Mouse (Mus musculus): Measurements from ENCODE around the gene Camta1. TPM values are rescaled to one million over a fixed set of nuclear protein-coding genes. Genes with fewer than 3 reads are reported as not detected.
A peak's percentile ranks its signal among the peaks of the same experiment; 100 is the strongest.

Gene Camta1
- polyA plus RNA-seq, 1 experiment from 2014 or later: 25.3 TPM

DNA sequence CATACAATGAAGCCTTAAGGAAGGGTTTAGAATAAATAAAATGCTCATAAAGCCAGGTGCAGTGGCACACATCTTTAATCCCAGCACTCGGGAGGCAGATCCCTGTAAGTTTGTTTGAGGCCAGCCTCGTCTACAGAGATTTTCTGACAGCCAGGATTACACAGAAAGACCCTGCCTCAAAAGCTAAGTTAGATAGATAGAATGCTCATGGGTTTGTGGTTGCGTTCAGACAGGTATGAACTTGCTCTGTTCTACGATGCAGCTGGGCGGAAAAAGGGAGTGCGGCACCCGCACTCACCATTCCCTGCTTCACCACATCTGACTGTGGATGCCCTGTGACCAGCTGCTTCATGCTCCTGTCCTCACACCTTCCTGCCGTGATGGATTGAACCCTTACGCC is 882.2 kb downstream of the Camta1 start:
- Histone ChIP-seq H3K36me3 (ENCODE audit: control insufficient read depth, insufficient read depth) (no peaks in the 10 kb centered on the region), H3K4me2 (ENCODE audit: low read depth, low read length) (no peak overlapping the region), H3K27ac (ENCODE audit: low read length) (no peak overlapping the region), H3K9ac (ENCODE audit: low read depth, low read length) (no peak overlapping the region), H3K4me1 (ENCODE audit: control insufficient read depth, low read depth, low read length) (no peaks in the 10 kb centered on the region), H3K9me3 (replicated peaks; ENCODE audit: control insufficient read depth, low read length) (no peaks in the 10 kb centered on the region), H3K27me3 (ENCODE audit: control insufficient read depth, insufficient read depth, low read depth, low read length) (no peaks in the 10 kb centered on the region), H3K4me3 (ENCODE audit: low read depth, low read length) (no peak overlapping the region)
- 74% methylated on average over 9 of the region's 9 CpGs for WGBS (ENCODE audit: insufficient replicate concordance)
- no peak for ATAC-seq (ENCODE audit: low read depth)

DNA sequence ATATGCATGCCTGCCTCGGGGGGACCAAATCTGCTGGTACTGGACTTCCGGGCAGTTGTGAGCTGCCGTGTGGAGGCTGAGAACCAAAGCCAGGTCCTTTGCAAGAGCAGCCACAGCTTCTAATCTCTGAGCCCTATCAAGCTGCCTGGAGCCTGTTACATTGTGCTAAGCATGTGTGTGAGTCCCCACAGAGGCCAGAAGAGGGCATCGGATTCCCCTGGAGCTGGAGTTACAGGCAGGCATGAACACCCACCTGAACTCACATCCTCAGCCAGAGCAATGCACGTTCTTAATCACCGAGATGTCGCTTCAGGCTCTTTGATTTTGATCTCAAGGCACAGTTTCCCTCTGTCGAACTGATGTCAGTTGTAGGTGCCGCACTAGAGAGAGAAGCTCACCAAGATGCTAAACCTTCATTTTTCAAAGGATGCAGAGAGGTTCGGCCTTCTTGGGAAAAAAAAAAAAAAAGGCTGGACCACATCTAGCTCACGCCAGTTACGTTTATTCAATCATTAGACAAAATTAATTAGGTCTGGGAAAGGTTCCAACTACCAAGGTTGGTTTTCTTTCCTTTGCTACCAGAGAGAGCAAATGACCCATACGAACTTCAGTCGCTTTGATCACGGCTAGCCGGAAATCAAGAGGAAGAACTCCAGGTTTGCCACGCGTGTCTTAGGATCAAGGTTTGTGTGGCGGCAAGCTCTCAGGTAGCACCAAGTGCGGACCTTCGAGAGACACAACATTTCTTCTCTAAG is 883.3 kb downstream of the Camta1 start:
- Histone ChIP-seq H3K36me3 (ENCODE audit: control insufficient read depth, insufficient read depth) (no peaks in the 10 kb centered on the region), H3K9ac (ENCODE audit: low read depth, low read length) (no peak overlapping the region), H3K4me3 (ENCODE audit: low read depth, low read length) (no peak overlapping the region), H3K27me3 (ENCODE audit: control insufficient read depth, insufficient read depth, low read depth, low read length) (no peaks in the 10 kb centered on the region), H3K9me3 (replicated peaks; ENCODE audit: control insufficient read depth, low read length) (no peaks in the 10 kb centered on the region), H3K4me1 (ENCODE audit: control insufficient read depth, low read depth, low read length) (no peaks in the 10 kb centered on the region), H3K27ac (ENCODE audit: low read length) (no peak overlapping the region), H3K4me2 (ENCODE audit: low read depth, low read length) (no peak overlapping the region)
- no peak for ATAC-seq (ENCODE audit: low read depth)
- 75% methylated on average over 21 of the region's 21 CpGs for WGBS (ENCODE audit: insufficient replicate concordance)

DNA sequence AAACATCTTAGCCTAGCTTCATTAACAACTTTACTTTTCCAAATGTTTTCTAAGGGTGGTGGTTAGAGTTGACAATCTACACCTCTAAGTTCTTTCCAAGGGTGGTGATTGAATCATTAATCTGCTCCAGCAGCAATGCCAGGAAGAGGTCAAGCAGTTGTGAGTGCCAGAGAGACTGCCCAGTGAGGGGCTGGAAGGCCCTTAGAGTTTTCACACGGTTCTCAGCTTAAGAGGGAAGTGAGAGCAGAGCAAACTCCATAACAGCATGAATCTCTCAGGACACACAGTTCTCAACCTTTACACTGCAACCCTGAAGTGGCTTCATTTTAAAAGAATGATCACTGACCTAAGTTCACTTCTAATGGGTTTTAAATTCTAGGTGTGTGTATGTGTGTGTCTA is 886.5 kb downstream of the Camta1 start:
- no peaks in the 10 kb centered on the region for H3K9me3 ChIP-seq (replicated peaks; ENCODE audit: control insufficient read depth, low read length)
- no peak overlapping the region for H3K4me2 ChIP-seq (ENCODE audit: low read depth, low read length)
- H3K9ac ChIP-seq (ENCODE audit: low read depth, low read length): no peak overlapping the region
- no peaks in the 10 kb centered on the region for H3K27me3 ChIP-seq (ENCODE audit: control insufficient read depth, insufficient read depth, low read depth, low read length)
- ATAC-seq (ENCODE audit: low read depth): no peak
- no peak overlapping the region for H3K27ac ChIP-seq (ENCODE audit: low read length)
- WGBS (ENCODE audit: insufficient replicate concordance): 17% methylated on average over 1 of the region's 1 CpGs
- H3K4me1 ChIP-seq (ENCODE audit: control insufficient read depth, low read depth, low read length): no peaks in the 10 kb centered on the region
- H3K4me3 ChIP-seq (ENCODE audit: low read depth, low read length): no peak overlapping the region
- H3K36me3 ChIP-seq (ENCODE audit: control insufficient read depth, insufficient read depth): no peaks in the 10 kb centered on the region

DNA sequence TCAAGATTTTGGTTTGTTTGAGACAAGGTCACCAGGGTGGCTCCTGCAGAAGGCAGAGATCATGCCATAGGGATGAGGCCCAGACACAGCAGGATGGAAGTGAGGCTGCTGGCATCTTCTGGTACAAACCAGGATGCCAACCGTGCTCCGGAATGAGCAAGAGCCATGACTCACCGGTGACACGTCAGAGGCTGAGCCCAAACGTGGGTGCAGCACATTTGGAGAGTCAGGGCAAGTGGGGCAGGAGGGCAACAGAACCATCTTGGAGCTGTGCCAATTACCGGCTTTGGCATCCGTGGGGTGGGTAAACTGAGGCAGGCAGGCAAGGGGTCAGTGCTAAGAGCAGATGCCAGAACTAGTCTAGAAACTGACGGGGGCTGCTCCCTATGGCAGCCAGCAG is 888.4 kb downstream of the Camta1 start:
- Histone ChIP-seq H3K4me2 (ENCODE audit: low read depth, low read length) (no peak overlapping the region), H3K4me1 (ENCODE audit: control insufficient read depth, low read depth, low read length) (no peaks in the 10 kb centered on the region), H3K36me3 (ENCODE audit: control insufficient read depth, insufficient read depth) (no peaks in the 10 kb centered on the region), H3K27me3 (ENCODE audit: control insufficient read depth, insufficient read depth, low read depth, low read length) (no peaks in the 10 kb centered on the region), H3K27ac (ENCODE audit: low read length) (no peak overlapping the region), H3K4me3 (ENCODE audit: low read depth, low read length) (no peak overlapping the region), H3K9ac (ENCODE audit: low read depth, low read length) (no peak overlapping the region), H3K9me3 (replicated peaks; ENCODE audit: control insufficient read depth, low read length) (no peaks in the 10 kb centered on the region)
- no peak for ATAC-seq (ENCODE audit: low read depth)
- WGBS (ENCODE audit: insufficient replicate concordance): 58% methylated on average over 8 of the region's 8 CpGs

DNA sequence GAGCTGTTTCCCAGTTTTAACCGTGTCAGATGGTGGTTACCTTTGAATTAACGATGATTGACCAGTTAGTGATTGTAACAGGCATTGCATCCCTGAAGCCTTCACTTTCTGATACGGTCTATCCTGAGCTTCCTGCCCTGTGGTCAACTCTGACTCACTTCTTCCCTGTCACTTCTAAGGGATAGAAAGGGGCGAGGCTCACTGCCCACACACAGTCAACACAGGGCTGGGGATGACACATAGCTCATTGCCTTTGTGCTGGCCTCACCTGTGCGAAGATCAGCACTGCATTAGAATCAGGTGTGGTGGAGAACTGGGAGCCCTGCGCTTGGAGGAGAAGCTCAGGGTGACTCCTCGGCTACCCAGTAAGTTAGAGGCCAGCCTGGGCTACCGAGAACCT is 892.7 kb downstream of the Camta1 start:
- no peak overlapping the region for H3K4me3 ChIP-seq (ENCODE audit: low read depth, low read length)
- H3K27me3 ChIP-seq (ENCODE audit: control insufficient read depth, insufficient read depth, low read depth, low read length): no peaks in the 10 kb centered on the region
- WGBS (ENCODE audit: insufficient replicate concordance): 63% methylated on average over 8 of the region's 8 CpGs
- no peak overlapping the region for H3K9ac ChIP-seq (ENCODE audit: low read depth, low read length)
- H3K9me3 ChIP-seq (replicated peaks; ENCODE audit: control insufficient read depth, low read length): no peaks in the 10 kb centered on the region
- no peak overlapping the region for H3K4me2 ChIP-seq (ENCODE audit: low read depth, low read length)
- H3K4me1 ChIP-seq (ENCODE audit: control insufficient read depth, low read depth, low read length): no peaks in the 10 kb centered on the region; the same call in 1 of the 2 replicates
- ATAC-seq (ENCODE audit: low read depth): no peak
- H3K27ac ChIP-seq (ENCODE audit: low read length): no peak overlapping the region
- H3K36me3 ChIP-seq (ENCODE audit: control insufficient read depth, insufficient read depth): no peaks in the 10 kb centered on the region

DNA sequence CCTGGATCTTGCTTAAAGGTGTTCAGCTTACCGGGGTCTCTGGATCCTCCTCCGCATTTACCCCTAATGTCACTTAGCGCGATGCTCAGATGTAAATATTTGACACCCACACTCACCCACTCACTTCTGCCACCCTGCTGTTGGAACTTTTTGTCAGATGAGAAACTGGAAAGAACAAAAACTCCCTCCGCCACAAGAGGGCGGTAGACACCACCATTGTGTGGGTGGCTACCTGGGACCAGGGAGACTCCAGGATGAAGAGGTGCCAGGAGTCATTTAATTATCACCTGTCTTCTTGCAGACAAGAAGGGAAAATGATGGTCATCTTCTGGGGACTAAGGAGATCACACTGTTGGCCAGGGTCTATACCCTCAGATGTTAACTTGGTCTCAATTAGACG is 895.1 kb downstream of the Camta1 start:
- Histone ChIP-seq H3K27ac (ENCODE audit: low read length) (no peak overlapping the region), H3K9me3 (replicated peaks; ENCODE audit: control insufficient read depth, low read length) (no peaks in the 10 kb centered on the region), H3K4me3 (ENCODE audit: low read depth, low read length) (no peak overlapping the region), H3K36me3 (ENCODE audit: control insufficient read depth, insufficient read depth) (no peaks in the 10 kb centered on the region), H3K4me2 (ENCODE audit: low read depth, low read length) (no peak overlapping the region), H3K9ac (ENCODE audit: low read depth, low read length) (no peak overlapping the region), H3K4me1 (ENCODE audit: control insufficient read depth, low read depth, low read length) (no peaks in the 10 kb centered on the region; the same call in 1 of the 2 replicates), H3K27me3 (ENCODE audit: control insufficient read depth, insufficient read depth, low read depth, low read length) (no peaks in the 10 kb centered on the region)
- ATAC-seq (ENCODE audit: low read depth): no peak
- WGBS (ENCODE audit: insufficient replicate concordance): 10% methylated on average over 7 of the region's 7 CpGs

DNA sequence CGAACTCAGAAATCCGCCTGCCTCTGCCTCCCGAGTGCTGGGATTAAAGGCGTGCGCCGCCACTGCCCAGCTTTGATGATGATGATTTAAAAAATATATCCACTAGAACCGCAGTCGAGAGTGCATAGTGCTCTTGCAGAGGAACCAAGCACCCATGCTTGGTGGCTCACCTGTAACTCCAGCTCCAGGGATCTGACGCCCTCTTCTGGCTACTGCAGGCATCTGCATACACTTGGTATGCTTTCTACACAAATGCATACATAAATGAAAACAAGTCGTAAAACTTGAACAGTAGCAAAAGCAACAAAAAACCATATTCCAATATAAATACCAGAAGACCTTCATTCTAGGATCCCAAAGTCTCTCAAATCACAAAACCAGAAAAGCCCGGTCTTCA is 896.1 kb downstream of the Camta1 start:
- H3K4me1 ChIP-seq (ENCODE audit: control insufficient read depth, low read depth, low read length): no peaks in the 10 kb centered on the region; the same call in 1 of the 2 replicates
- ATAC-seq (ENCODE audit: low read depth): no peak
- H3K9ac ChIP-seq (ENCODE audit: low read depth, low read length): no peak overlapping the region
- 63% methylated on average over 11 of the region's 11 CpGs for WGBS (ENCODE audit: insufficient replicate concordance)
- H3K36me3 ChIP-seq (ENCODE audit: control insufficient read depth, insufficient read depth): no peaks in the 10 kb centered on the region
- no peaks in the 10 kb centered on the region for H3K9me3 ChIP-seq (replicated peaks; ENCODE audit: control insufficient read depth, low read length)
- no peak overlapping the region for H3K27ac ChIP-seq (ENCODE audit: low read length)
- H3K27me3 ChIP-seq (ENCODE audit: control insufficient read depth, insufficient read depth, low read depth, low read length): no peaks in the 10 kb centered on the region
- no peak overlapping the region for H3K4me3 ChIP-seq (ENCODE audit: low read depth, low read length)
- H3K4me2 ChIP-seq (ENCODE audit: low read depth, low read length): no peak overlapping the region

DNA sequence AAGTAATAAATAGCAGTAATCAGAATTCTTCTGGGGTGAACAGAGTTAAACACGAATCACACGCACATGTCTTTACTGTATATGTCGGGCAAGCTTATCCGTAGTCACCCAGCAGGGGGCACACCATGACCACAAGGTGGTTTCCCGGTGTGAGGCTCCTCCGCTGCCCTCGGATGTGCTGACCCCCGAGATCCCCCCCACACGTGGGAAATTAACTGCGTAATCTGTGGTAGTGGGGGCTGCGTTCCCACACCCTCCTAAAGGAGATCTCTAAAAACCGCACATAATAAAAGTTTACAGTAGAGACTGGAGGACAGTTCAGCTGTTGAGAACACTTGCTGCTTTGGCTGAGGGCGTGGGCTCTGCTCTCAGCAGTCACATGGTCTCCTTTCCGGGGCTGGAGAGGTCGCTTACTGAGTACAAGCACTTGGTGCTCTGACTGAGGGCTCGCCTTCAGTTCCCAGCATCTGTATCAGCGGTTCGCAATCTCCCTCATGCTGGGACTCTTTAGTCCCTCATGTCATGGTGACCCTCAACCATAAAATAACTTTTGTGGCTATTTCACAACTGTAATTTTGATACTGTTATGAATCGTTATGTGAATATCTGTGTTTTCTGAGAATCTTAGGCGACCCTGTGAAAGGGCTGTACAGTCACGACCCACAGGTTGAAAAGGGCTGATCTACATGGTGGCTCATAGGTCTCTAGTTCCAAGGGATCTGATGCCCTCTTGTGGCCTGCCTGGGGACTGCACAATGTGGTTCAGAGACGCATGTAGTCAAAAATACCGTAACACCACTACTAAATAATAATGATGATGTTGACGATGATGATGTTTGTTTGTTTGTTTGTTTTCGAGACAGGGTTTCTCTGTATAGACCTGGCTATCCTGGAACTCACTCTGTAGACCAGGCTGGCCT is 896.8 kb downstream of the Camta1 start:
- no peaks in the 10 kb centered on the region; the same call in 1 of the 2 replicates for H3K4me1 ChIP-seq (ENCODE audit: control insufficient read depth, low read depth, low read length)
- no peaks in the 10 kb centered on the region for H3K36me3 ChIP-seq (ENCODE audit: control insufficient read depth, insufficient read depth)
- no peaks in the 10 kb centered on the region for H3K27me3 ChIP-seq (ENCODE audit: control insufficient read depth, insufficient read depth, low read depth, low read length)
- peak; percentile 48; the same call in 1 of the 2 replicates for ATAC-seq (ENCODE audit: low read depth)
- no peak overlapping the region; the same call in 1 of the 2 replicates for H3K9ac ChIP-seq (ENCODE audit: low read depth, low read length)
- peak overlapping the region; percentile 34 for H3K4me3 ChIP-seq (ENCODE audit: low read depth, low read length)
- H3K4me2 ChIP-seq (ENCODE audit: low read depth, low read length): peak overlapping the region; percentile 54
- WGBS (ENCODE audit: insufficient replicate concordance): 7% methylated on average over 25 of the region's 25 CpGs
- H3K27ac ChIP-seq (ENCODE audit: low read length): no peak overlapping the region
- no peaks in the 10 kb centered on the region for H3K9me3 ChIP-seq (replicated peaks; ENCODE audit: control insufficient read depth, low read length)

DNA sequence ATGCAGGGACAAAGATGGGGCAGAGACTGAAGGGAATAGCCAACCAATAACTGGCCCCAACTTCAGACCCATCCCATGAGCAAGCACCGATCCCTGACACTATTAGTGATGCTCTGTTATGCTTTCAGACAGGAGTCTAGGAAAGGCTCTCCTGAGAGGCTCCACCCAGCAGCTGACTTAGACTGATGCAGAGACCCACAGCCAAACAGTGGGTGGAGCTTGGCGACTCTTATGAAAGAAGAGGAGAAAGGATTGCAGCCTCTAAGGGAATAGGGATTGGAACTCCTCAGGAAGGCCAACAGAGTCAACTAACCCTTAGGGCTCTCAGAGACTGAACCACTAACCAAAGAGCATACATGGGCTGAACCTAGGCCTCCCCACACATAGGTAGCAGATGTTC is 898.0 kb downstream of the Camta1 start:
- no peak for ATAC-seq (ENCODE audit: low read depth)
- Histone ChIP-seq H3K4me1 (ENCODE audit: control insufficient read depth, low read depth, low read length) (no peaks in the 10 kb centered on the region; the same call in 1 of the 2 replicates), H3K9ac (ENCODE audit: low read depth, low read length) (no peak overlapping the region), H3K27me3 (ENCODE audit: control insufficient read depth, insufficient read depth, low read depth, low read length) (no peaks in the 10 kb centered on the region), H3K4me3 (ENCODE audit: low read depth, low read length) (no peak overlapping the region), H3K4me2 (ENCODE audit: low read depth, low read length) (no peak overlapping the region), H3K9me3 (replicated peaks; ENCODE audit: control insufficient read depth, low read length) (no peaks in the 10 kb centered on the region), H3K36me3 (ENCODE audit: control insufficient read depth, insufficient read depth) (no peaks in the 10 kb centered on the region), H3K27ac (ENCODE audit: low read length) (no peak overlapping the region)
- WGBS (ENCODE audit: insufficient replicate concordance): 36% methylated on average over 2 of the region's 2 CpGs

Measured in liver, embryonic 16.5 days (tissue).